Mouse (Mus musculus): ENCODE data around the gene Nudt16l1. TPM values are rescaled to one million over a fixed set of nuclear protein-coding genes. Genes with fewer than 3 reads are reported as not detected.

The Nudt16l1 gene
- total RNA-seq, 4 experiments from 2014 or later = 75.9 to 85.5 (median 78.3) TPM

- no peak for DNase-seq
Observed at GRCm38 (mm10) chr16:4957446-4957845, 18.9 kb downstream of the Nudt16l1 start.

- no peak for DNase-seq
Observed at GRCm38 (mm10) chr16:4960260-4960659, 21.7 kb downstream of the Nudt16l1 start.

- DNase-seq = no peak
Observed at GRCm38 (mm10) chr16:4963346-4963745, 24.8 kb downstream of the Nudt16l1 start.

GRCm38 (mm10) chr16:4963797-4964709 is 25.5 kb downstream of the Nudt16l1 start, which contains the start of gene Anks3:
Anks3 (minus strand) TSS chr16:4964205.
- DNase-seq = peak; percentile 99

- no peak for DNase-seq
Observed at GRCm38 (mm10) chr16:4964731-4965391, 26.3 kb downstream of the Nudt16l1 start.

GRCm38 (mm10) chr16:4965392-4966129 is 27.0 kb downstream of the Nudt16l1 start:
- no peak for DNase-seq

GRCm38 (mm10) chr16:4968426-4968825 is 29.9 kb downstream of the Nudt16l1 start:
- DNase-seq = no peak

- DNase-seq = no peak
Observed at GRCm38 (mm10) chr16:4969055-4969843, 30.7 kb downstream of the Nudt16l1 start.

- DNase-seq = no peak
Observed at GRCm38 (mm10) chr16:4971626-4972025, 33.1 kb downstream of the Nudt16l1 start.

- no peak for DNase-seq
Observed at GRCm38 (mm10) chr16:4974521-4974920, 36.0 kb downstream of the Nudt16l1 start.

- no peak for DNase-seq
Observed at GRCm38 (mm10) chr16:4976180-4976579, 37.6 kb downstream of the Nudt16l1 start.

- DNase-seq = no peak
Observed at GRCm38 (mm10) chr16:4978275-4979051, 39.9 kb downstream of the Nudt16l1 start.

- no peak for DNase-seq
Observed at GRCm38 (mm10) chr16:4979755-4980380, 41.3 kb downstream of the Nudt16l1 start.

- DNase-seq = no peak
Observed at GRCm38 (mm10) chr16:4984717-4985116, 46.2 kb downstream of the Nudt16l1 start.

Other genes with a start within 250 kb of the Nudt16l1 start
- 1 to 10 TPM; 2.3 to 9.0 (median 4.8) TPM for gene Nmral1, start 219.4 kb upstream of the Nudt16l1 start, total RNA-seq (2022)
- gene Hmox2, start 212.4 kb upstream of the Nudt16l1 start, total RNA-seq (2022) = 100 to 1,000 TPM in 1 of 4 experiments, 10 to 100 TPM in 3; 89.6 to 120 (median 94.1) TPM
- gene Cdip1, start 148.5 kb upstream of the Nudt16l1 start, total RNA-seq (2022) = 100 to 1,000 TPM; 120 to 148 (median 143) TPM
- gene 4930562C15Rik, start 103.3 kb upstream of the Nudt16l1 start, total RNA-seq (2022) = under 1 TPM in 1 of 4 experiments, not detected in 3; 0.14 TPM
- gene Ubald1, start 58.4 kb upstream of the Nudt16l1 start, total RNA-seq (2022) = 10 to 100 TPM; 33.0 to 42.5 (median 38.2) TPM
- 100 to 1,000 TPM in 2 of 4 experiments, 10 to 100 TPM in 2; 88.5 to 120 (median 98.0) TPM for gene Mgrn1, start 52.5 kb upstream of the Nudt16l1 start, total RNA-seq (2022)
- 10 to 100 TPM; 48.5 to 79.6 (median 58.6) TPM for gene Anks3, start 25.4 kb downstream of the Nudt16l1 start, total RNA-seq (2022)
- gene Sept12, start 59.1 kb downstream of the Nudt16l1 start, total RNA-seq (2022) = not detected
- not detected for gene Smim22, start 68.5 kb downstream of the Nudt16l1 start, total RNA-seq (2022)
- 10 to 100 TPM; 24.3 to 50.0 (median 36.7) TPM for gene Rogdi, start 74.8 kb downstream of the Nudt16l1 start, total RNA-seq (2022)
- 100 to 1,000 TPM in 3 of 4 experiments, 10 to 100 TPM in 1; 96.3 to 120 (median 114) TPM for gene Glyr1, start 111.1 kb downstream of the Nudt16l1 start, total RNA-seq (2022)
- gene Ubn1, start 111.3 kb downstream of the Nudt16l1 start, total RNA-seq (2022) = 10 to 100 TPM; 34.1 to 41.6 (median 38.6) TPM
- gene Ppl, start 193.7 kb downstream of the Nudt16l1 start, total RNA-seq (2022) = 10 to 100 TPM in 2 of 4 experiments, 1 to 10 TPM in 2; 3.1 to 17.7 (median 9.9) TPM
- gene Sec14l5, start 208.3 kb downstream of the Nudt16l1 start, total RNA-seq (2022) = under 1 TPM; 0.17 to 0.35 (median 0.23) TPM

Measured in adrenal gland, adult 8-10 months (tissue).